In genomic region chr7:5073586-5073985, GRCm38 (mm10) we compare ENCODE assay signal across 32 mouse cellular contexts. TPM values are rescaled to one million over a fixed set of nuclear protein-coding genes. Genes with fewer than 3 reads are reported as not detected.
DNase-seq lines count a peak whose midpoint lies in the region; ATAC-seq and TF ChIP-seq lines count a peak whose summit lies in the region.
"Had no signal": no experiment of that assay in that cellular context is flagged by ENCODE, and none has a peak within 500 bp of the region (broad histone marks: within the 10 kb centered on the region; RNA-seq: fewer than 3 reads in every experiment).

No protein-coding gene starts in this region.

- peak overlapping the region; percentile 19; the same call in 1 of the 2 replicates for H3K4me2 ChIP-seq in heart, embryonic 13.5 days
- peak overlapping the region; percentile 56 for H3K4me2 ChIP-seq in liver, embryonic 15.5 days
- H3K4me2 ChIP-seq in stomach, postnatal 0 days (replicated peaks; ENCODE audit: low read depth): no peak overlapping the region
- H3K4me2 ChIP-seq: embryonic facial prominence, embryonic 15.5 days; lung, embryonic 15.5 days; midbrain, embryonic 15.5 days had no signal

- H3K27me3 ChIP-seq in heart, embryonic 13.5 days (replicated peaks): no peaks in the 10 kb centered on the region
- no peaks in the 10 kb centered on the region for H3K27me3 ChIP-seq in liver, embryonic 15.5 days
- H3K27me3 ChIP-seq in stomach, postnatal 0 days (ENCODE audit: control insufficient read depth, insufficient read depth, low read length): no peaks in the 10 kb centered on the region
- H3K27me3 ChIP-seq: embryonic facial prominence, embryonic 15.5 days; lung, embryonic 15.5 days; midbrain, embryonic 15.5 days had no signal

- 0 out of 2 replicates have a peak, but pooled peaks cover 6% of the 10 kb centered on the region for H3K4me1 ChIP-seq in heart, embryonic 13.5 days
- H3K4me1 ChIP-seq in liver, embryonic 15.5 days (replicated peaks): peaks cover 70% of the 10 kb centered on the region
- no peaks in the 10 kb centered on the region for H3K4me1 ChIP-seq in stomach, postnatal 0 days (replicated peaks; ENCODE audit: control insufficient read depth, insufficient read depth)
- H3K4me1 ChIP-seq: lung, embryonic 15.5 days; midbrain, embryonic 15.5 days had no signal

- DNase-seq in heart, postnatal 25 days (ENCODE audit: low spot score): no peak
- DNase-seq in stomach, postnatal 0 days (ENCODE audit: low spot score): no peak
- no peak for DNase-seq in adrenal gland, adult (ENCODE audit: inconsistent age in 2 of 2, low spot score in 1 of 2)
- DNase-seq in right cerebral cortex, adult 2 months (ENCODE audit: low spot score in 2 of 2): no peak
- no peak for DNase-seq in layer of hippocampus, postnatal 36 days
- DNase-seq: cerebellum, adult 2 months; cerebellum, postnatal 36 days; gastrocnemius, postnatal 36 days; heart, postnatal 10 days; kidney, adult 18-20 months; kidney, postnatal 4 days; lung, postnatal 36 days; right cerebral cortex, postnatal 4 days; thymus, adult 18-20 months; thymus, postnatal 36 days had no signal

- H3K4me3 ChIP-seq in heart, embryonic 13.5 days: no peak overlapping the region
- H3K4me3 ChIP-seq in liver, embryonic 15.5 days (replicated peaks): peak overlapping the region; percentile 17
- H3K4me3 ChIP-seq in stomach, postnatal 0 days (ENCODE audit: low read depth, low read length): no peak overlapping the region
- H3K4me3 ChIP-seq: embryonic facial prominence, embryonic 15.5 days; lung, embryonic 15.5 days; midbrain, embryonic 15.5 days; myocyte had no signal

- H3K9me3 ChIP-seq in heart, embryonic 13.5 days: no peaks in the 10 kb centered on the region
- H3K9me3 ChIP-seq in liver, embryonic 15.5 days (replicated peaks): no peaks in the 10 kb centered on the region
- H3K9me3 ChIP-seq in stomach, postnatal 0 days (ENCODE audit: control insufficient read depth, low read length): no peaks in the 10 kb centered on the region
- H3K9me3 ChIP-seq: embryonic facial prominence, embryonic 15.5 days; G1E; lung, embryonic 15.5 days; midbrain, embryonic 15.5 days had no signal

- peaks cover 99% of the 10 kb centered on the region for H3K36me3 ChIP-seq in heart, embryonic 13.5 days
- peaks cover 98% of the 10 kb centered on the region for H3K36me3 ChIP-seq in liver, embryonic 15.5 days (replicated peaks)
- peaks cover 45% of the 10 kb centered on the region for H3K36me3 ChIP-seq in stomach, postnatal 0 days (ENCODE audit: control insufficient read depth, insufficient read depth, low read length)

- WGBS in heart, embryonic 13.5 days: 70% methylated on average over 1 of the region's 1 CpGs
- WGBS in liver, embryonic 15.5 days (ENCODE audit: insufficient replicate concordance): 0% methylated on average over 1 of the region's 1 CpGs
- WGBS in stomach, postnatal 0 days: 32% methylated on average over 1 of the region's 1 CpGs

- intact Hi-C loops in heart, postnatal 25 days (cut with DNase I): loop anchor here (10.0 kb wide), 1 partner anchor 929 kb away; no protein-coding TSS in a partner anchor

- TF ChIP-seq EP300 in stomach, postnatal 0 days (optimal IDR thresholded peaks at IDR 0.05): no peak

- no peak for TF ChIP-seq CTCF in stomach, postnatal 0 days (IDR thresholded peaks at IDR 0.05; ENCODE audit: low read depth)

- ATAC-seq in heart, embryonic 13.5 days (ENCODE audit: extremely low read depth, insufficient number of reproducible peaks, low FRiP score, low TSS enrichment): no peak
- peak; percentile 89 for ATAC-seq in erythroid progenitor cell, adult 5-6 weeks (replicated peaks; ENCODE audit: low FRiP score, poor library complexity, severe bottlenecking)
- ATAC-seq in liver, embryonic 15.5 days (ENCODE audit: insufficient read depth): peak; percentile 71
- ATAC-seq in stomach, postnatal 0 days (ENCODE audit: low FRiP score, low TSS enrichment): 0 out of 2 replicates have a peak, but pooled peaks have one; percentile 16
- ATAC-seq: hindbrain, postnatal 0 days; midbrain, embryonic 15.5 days had no signal

- no peak overlapping the region for H3K9ac ChIP-seq in heart, embryonic 13.5 days
- peak overlapping the region; percentile 27; the same call in 1 of the 2 replicates for H3K9ac ChIP-seq in liver, embryonic 15.5 days
- no peak overlapping the region for H3K9ac ChIP-seq in stomach, postnatal 0 days (ENCODE audit: low read length)
- H3K9ac ChIP-seq: embryonic facial prominence, embryonic 15.5 days; lung, embryonic 15.5 days; midbrain, embryonic 15.5 days had no signal

- no peak overlapping the region for H3K27ac ChIP-seq in heart, embryonic 13.5 days (replicated peaks)
- H3K27ac ChIP-seq in liver, embryonic 15.5 days (replicated peaks): peak overlapping the region; percentile 85
- no peak overlapping the region for H3K27ac ChIP-seq in stomach, postnatal 0 days (replicated peaks)
- H3K27ac ChIP-seq: embryonic facial prominence, embryonic 15.5 days; hindbrain, postnatal 0 days; lung, embryonic 15.5 days; midbrain, embryonic 15.5 days had no signal

RNA-seq across cellular contexts. Expression of gene Epn1, which starts 6.4 kb away (rescaled TPM):
- 50.2 and 51.4 TPM in 2 replicates for polyA plus RNA-seq in heart, embryonic 13.5 days (2015; fragmentation: Nextera tagmentation; extraction: Ambion mirVana)
- 100 to 1,000 TPM; 178 to 187 TPM for total RNA-seq in heart, postnatal 25 days (2021)
- total RNA-seq in erythroid progenitor cell, adult 5-6 weeks (2015; ENCODE audit: low replicate concordance): 84.3 and 88.3 TPM in 2 replicates
- 75.9 and 127 TPM in 2 replicates for total RNA-seq in erythroid progenitor cell, adult 5-6 weeks (2017; ENCODE audit: low replicate concordance)
- polyA plus RNA-seq in liver, embryonic 15.5 days (2015; fragmentation: Nextera tagmentation; extraction: Ambion mirVana): 49.2 and 54.5 TPM in 2 replicates
- polyA plus RNA-seq in stomach, postnatal 0 days (2015; fragmentation: Nextera tagmentation; extraction: Ambion mirVana): 41.0 and 44.5 TPM in 2 replicates
- 100 to 1,000 TPM; 523 to 530 TPM for total RNA-seq in layer of hippocampus, postnatal 36 days (2021)

RNA-seq across cellular contexts. Expression of gene U2af2, which starts 11.6 kb away (rescaled TPM):
- 69.8 and 77.4 TPM in 2 replicates for polyA plus RNA-seq in heart, embryonic 13.5 days (2015; fragmentation: Nextera tagmentation; extraction: Ambion mirVana)
- total RNA-seq in heart, postnatal 25 days (2021): 10 to 100 TPM; 66.9 to 71.1 TPM
- total RNA-seq in erythroid progenitor cell, adult 5-6 weeks (2015; ENCODE audit: low replicate concordance): 93.0 and 138 TPM in 2 replicates
- total RNA-seq in erythroid progenitor cell, adult 5-6 weeks (2017; ENCODE audit: low replicate concordance): 83.8 and 99.2 TPM in 2 replicates
- 59.4 and 60.8 TPM in 2 replicates for polyA plus RNA-seq in liver, embryonic 15.5 days (2015; fragmentation: Nextera tagmentation; extraction: Ambion mirVana)
- 49.2 and 50.1 TPM in 2 replicates for polyA plus RNA-seq in stomach, postnatal 0 days (2015; fragmentation: Nextera tagmentation; extraction: Ambion mirVana)
- 100 to 1,000 TPM; 183 to 184 TPM for total RNA-seq in layer of hippocampus, postnatal 36 days (2021)

RNA-seq across cellular contexts. Expression of gene Zfp580, which starts 22.2 kb away (rescaled TPM):
- 16.4 and 18.7 TPM in 2 replicates for polyA plus RNA-seq in heart, embryonic 13.5 days (2015; fragmentation: Nextera tagmentation; extraction: Ambion mirVana)
- total RNA-seq in heart, postnatal 25 days (2021): 1 to 10 TPM; 5.6 to 5.8 TPM
- not detected in 2 replicates for total RNA-seq in erythroid progenitor cell, adult 5-6 weeks (2015; ENCODE audit: low replicate concordance)
- total RNA-seq in erythroid progenitor cell, adult 5-6 weeks (2017; ENCODE audit: low replicate concordance): not detected in 2 replicates
- 1.7 and 2.0 TPM in 2 replicates for polyA plus RNA-seq in liver, embryonic 15.5 days (2015; fragmentation: Nextera tagmentation; extraction: Ambion mirVana)
- polyA plus RNA-seq in stomach, postnatal 0 days (2015; fragmentation: Nextera tagmentation; extraction: Ambion mirVana): 21.0 and 21.6 TPM in 2 replicates
- total RNA-seq in layer of hippocampus, postnatal 36 days (2021): 10 to 100 TPM; 34.5 to 35.2 TPM

RNA-seq across cellular contexts. Expression of gene Zfp784, which starts 35.3 kb away (rescaled TPM):
- 5.4 and 5.7 TPM in 2 replicates for polyA plus RNA-seq in heart, embryonic 13.5 days (2015; fragmentation: Nextera tagmentation; extraction: Ambion mirVana)
- total RNA-seq in heart, postnatal 25 days (2021): 1 to 10 TPM; 5.3 to 6.1 TPM
- 0.42 and 1.8 TPM in 2 replicates for total RNA-seq in erythroid progenitor cell, adult 5-6 weeks (2015; ENCODE audit: low replicate concordance)
- total RNA-seq in erythroid progenitor cell, adult 5-6 weeks (2017; ENCODE audit: low replicate concordance): 0.90 TPM in 1 of 2 replicates, not detected in the other
- 1.2 and 1.4 TPM in 2 replicates for polyA plus RNA-seq in liver, embryonic 15.5 days (2015; fragmentation: Nextera tagmentation; extraction: Ambion mirVana)
- 4.1 and 4.3 TPM in 2 replicates for polyA plus RNA-seq in stomach, postnatal 0 days (2015; fragmentation: Nextera tagmentation; extraction: Ambion mirVana)
- 1 to 10 TPM; 5.1 to 5.4 TPM for total RNA-seq in layer of hippocampus, postnatal 36 days (2021)

RNA-seq across cellular contexts. Expression of gene 4632433K11Rik, which starts 39.7 kb away (rescaled TPM):
- not detected in 2 replicates for polyA plus RNA-seq in heart, embryonic 13.5 days (2015; fragmentation: Nextera tagmentation; extraction: Ambion mirVana)
- total RNA-seq in heart, postnatal 25 days (2021): not detected
- total RNA-seq in erythroid progenitor cell, adult 5-6 weeks (2015; ENCODE audit: low replicate concordance): not detected in 2 replicates
- total RNA-seq in erythroid progenitor cell, adult 5-6 weeks (2017; ENCODE audit: low replicate concordance): not detected in 2 replicates
- polyA plus RNA-seq in liver, embryonic 15.5 days (2015; fragmentation: Nextera tagmentation; extraction: Ambion mirVana): not detected in 2 replicates
- polyA plus RNA-seq in stomach, postnatal 0 days (2015; fragmentation: Nextera tagmentation; extraction: Ambion mirVana): not detected in 2 replicates
- total RNA-seq in layer of hippocampus, postnatal 36 days (2021): not detected
- total RNA-seq: adrenal gland, postnatal 4 days; gastrocnemius, adult 18-20 months; heart, postnatal 10 days; hindbrain, postnatal 0 days; left cerebral cortex, adult 18-20 months had no signal
- polyA plus RNA-seq: cerebellum, adult 2 months; embryonic facial prominence, embryonic 15.5 days; forebrain, embryonic 11.5 days; G1E; hindbrain, embryonic 11.5 days; hindbrain, postnatal 0 days; limb, embryonic 14.5 days; lung, embryonic 15.5 days; midbrain, embryonic 15.5 days; myocyte; neural tube, embryonic 14.5 days; stomach, embryonic 14.5 days had no signal

Comparison
In these comparisons a context has a peak if more than half of its experiments do, and no peak if none do; other contexts are left out.
1. RNA of gene Zfp580, which starts 22.2 kb away (total RNA-seq): 34.5 to 35.2 TPM in layer of hippocampus, postnatal 36 days and 5.6 to 5.8 TPM in heart, postnatal 25 days; not detected in erythroid progenitor cell, adult 5-6 weeks; every median in the first group is over 4 times any median in the second.